Mouse (Mus musculus): ENCODE data around the gene Celf6. TPM values are rescaled to one million over a fixed set of nuclear protein-coding genes. Genes with fewer than 3 reads are reported as not detected.

Gene Celf6
- polyA plus RNA-seq, 2 experiments = 0.02 TPM; not detected in 1

DNA sequence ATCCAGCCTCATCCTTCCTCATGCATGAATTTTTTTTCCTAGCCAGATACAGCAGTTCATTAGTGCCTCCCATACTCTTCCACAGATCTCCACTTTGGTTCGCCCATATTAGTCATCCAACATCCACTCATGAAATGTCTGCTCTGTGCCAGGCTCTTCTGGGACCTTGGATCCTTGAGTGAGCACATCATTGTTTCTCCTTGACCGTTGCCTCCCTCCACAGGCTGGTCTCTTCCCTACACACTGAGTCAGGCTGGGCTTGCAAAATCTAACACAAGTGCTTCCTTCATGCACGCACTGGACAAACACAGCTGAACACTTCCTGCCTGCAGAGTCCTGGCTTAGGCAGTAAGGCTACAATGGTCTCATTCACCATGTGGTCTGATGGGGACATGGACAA lies 40.1 kb upstream of the Celf6 start:
- Histone ChIP-seq H3K4me2 (ENCODE audit: low read depth) (no peak overlapping the region), H3K4me1 (replicated peaks; ENCODE audit: control insufficient read depth in 2 of 2, insufficient read depth in 2 of 2, low read length in 1 of 2) (peaks cover 0 to 7% of the 10 kb centered on the region in 2 experiments; a peak in 2 of 4 replicates), H3K36me3 (replicated peaks; ENCODE audit: control insufficient read depth, insufficient read depth, low read depth) (no peaks in the 10 kb centered on the region), H3K27ac (no peak overlapping the region), H3K9ac (replicated peaks) (no peak overlapping the region), H3K27me3 (ENCODE audit: control insufficient read depth, insufficient read depth, low read length) (no peaks in the 10 kb centered on the region), H3K4me3 (ENCODE audit: insufficient read depth in 1 of 2, low read depth in 2 of 2, low read length in 2 of 2) (no peak overlapping the region), H3K9me3 (ENCODE audit: control insufficient read depth, low read length) (no peaks in the 10 kb centered on the region)
- WGBS (ENCODE audit: insufficient replicate concordance) = 44% methylated on average over 3 of the region's 3 CpGs
- ATAC-seq (ENCODE audit: insufficient read depth) = no peak
- no peak for DNase-seq (ENCODE audit: low read depth in 3 of 3, low spot score in 3 of 3)
- TF ChIP-seq CTCF (IDR thresholded peaks at IDR 0.05; ENCODE audit: low read depth) = peak; percentile 28; the same call in 1 of the 2 replicates
- no peak for TF ChIP-seq EP300 (IDR thresholded peaks at IDR 0.05; ENCODE audit: low read depth)

DNA sequence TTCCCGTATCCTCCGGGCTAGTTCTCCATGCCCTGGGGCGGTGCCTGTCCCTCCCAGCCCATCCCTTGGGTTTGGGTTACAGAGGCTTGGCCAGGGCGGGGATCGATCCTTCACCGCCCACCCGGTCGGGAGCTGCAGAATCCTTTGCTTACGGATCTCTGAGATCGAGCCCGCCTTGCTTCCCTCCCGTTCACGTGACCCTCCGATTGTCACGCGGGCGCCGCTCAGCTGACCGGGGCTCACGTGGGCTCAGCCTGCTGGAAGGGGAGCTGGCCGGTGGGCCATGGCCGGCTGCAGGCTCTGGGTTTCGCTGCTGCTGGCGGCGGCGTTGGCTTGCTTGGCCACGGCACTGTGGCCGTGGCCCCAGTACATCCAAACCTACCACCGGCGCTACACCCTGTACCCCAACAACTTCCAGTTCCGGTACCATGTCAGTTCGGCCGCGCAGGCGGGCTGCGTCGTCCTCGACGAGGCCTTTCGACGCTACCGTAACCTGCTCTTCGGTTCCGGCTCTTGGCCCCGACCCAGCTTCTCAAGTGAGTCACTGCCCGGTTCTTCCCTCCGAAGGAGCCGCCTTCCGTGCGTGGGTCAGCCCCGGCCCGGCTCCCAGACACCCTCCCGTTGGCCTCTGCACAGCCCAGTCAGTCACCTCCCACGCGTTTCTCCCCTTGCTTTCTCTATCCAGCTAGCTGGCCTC lies 38.1 kb upstream of the Celf6 start, which contains the start of the genes Hexa and Tmem202:
TSS of gene Hexa (plus strand) at position 100 of the 697 bp plus-strand sequence.
TSS of gene Tmem202 (minus strand) at position 407 of the 697 bp plus-strand sequence.
- Histone ChIP-seq H3K27me3 (ENCODE audit: control insufficient read depth, insufficient read depth, low read length) (no peaks in the 10 kb centered on the region), H3K9ac (replicated peaks) (peak within 1 kb of the TSS; percentile 59), H3K4me3 (ENCODE audit: insufficient read depth in 1 of 2, low read depth in 2 of 2, low read length in 2 of 2) (peak within 1 kb of the TSS; percentile 50), H3K4me2 (ENCODE audit: low read depth) (peak within 1 kb of the TSS; percentile 84), H3K27ac (no peak within 1 kb of the TSS), H3K36me3 (replicated peaks; ENCODE audit: control insufficient read depth, insufficient read depth, low read depth) (no peaks in the 10 kb centered on the region), H3K4me1 (replicated peaks; ENCODE audit: control insufficient read depth in 2 of 2, insufficient read depth in 2 of 2, low read length in 1 of 2) (peaks cover 0 to 8% of the 10 kb centered on the region in 2 experiments; a peak in 2 of 4 replicates), H3K9me3 (ENCODE audit: control insufficient read depth, low read length) (no peaks in the 10 kb centered on the region)
- WGBS (ENCODE audit: insufficient replicate concordance) = under 1% methylated on average over 55 of the region's 55 CpGs
- DNase-seq (ENCODE audit: low read depth in 3 of 3, low spot score in 3 of 3) (peak; percentile 47 to 55 (median 50)), ATAC-seq (ENCODE audit: insufficient read depth) (peak; percentile 79)
- no peak for TF ChIP-seq EP300 (IDR thresholded peaks at IDR 0.05; ENCODE audit: low read depth)
- no peak for TF ChIP-seq CTCF (IDR thresholded peaks at IDR 0.05; ENCODE audit: low read depth)

DNA sequence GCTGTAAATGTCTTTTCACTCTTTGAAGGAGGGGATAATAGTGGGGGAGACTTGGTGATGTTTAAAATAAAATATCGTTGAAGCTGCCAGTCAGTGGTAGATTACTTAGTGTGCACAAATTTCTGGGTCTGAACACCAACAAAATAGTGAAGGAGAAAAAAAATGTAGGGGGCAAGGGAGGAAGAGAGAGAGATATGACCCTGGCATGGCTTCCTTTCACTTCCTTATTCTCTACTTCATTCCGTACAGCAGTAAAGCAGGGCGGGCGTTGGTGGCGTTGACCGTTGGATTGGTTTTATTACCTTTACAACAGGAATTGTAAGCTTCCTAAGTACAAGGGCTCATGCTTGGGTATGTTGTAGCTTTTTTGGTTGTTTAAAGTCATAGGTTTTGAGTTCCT lies 36.1 kb upstream of the Celf6 start:
- WGBS (ENCODE audit: insufficient replicate concordance) = 40% methylated on average over 6 of the region's 6 CpGs
- Histone ChIP-seq H3K9ac (replicated peaks) (no peak overlapping the region), H3K27ac (no peak overlapping the region), H3K9me3 (ENCODE audit: control insufficient read depth, low read length) (no peaks in the 10 kb centered on the region), H3K4me3 (ENCODE audit: insufficient read depth in 1 of 2, low read depth in 2 of 2, low read length in 2 of 2) (no peak overlapping the region), H3K36me3 (replicated peaks; ENCODE audit: control insufficient read depth, insufficient read depth, low read depth) (no peaks in the 10 kb centered on the region), H3K4me1 (replicated peaks; ENCODE audit: control insufficient read depth in 2 of 2, insufficient read depth in 2 of 2, low read length in 1 of 2) (peaks cover 0 to 8% of the 10 kb centered on the region in 2 experiments; a peak in 2 of 4 replicates), H3K27me3 (ENCODE audit: control insufficient read depth, insufficient read depth, low read length) (no peaks in the 10 kb centered on the region), H3K4me2 (ENCODE audit: low read depth) (no peak overlapping the region; the same call in 1 of the 2 replicates)
- DNase-seq (ENCODE audit: low read depth in 3 of 3, low spot score in 3 of 3) (no peak), ATAC-seq (ENCODE audit: insufficient read depth) (no peak)
- TF ChIP-seq CTCF (IDR thresholded peaks at IDR 0.05; ENCODE audit: low read depth) (no peak), EP300 (IDR thresholded peaks at IDR 0.05; ENCODE audit: low read depth) (no peak)

DNA sequence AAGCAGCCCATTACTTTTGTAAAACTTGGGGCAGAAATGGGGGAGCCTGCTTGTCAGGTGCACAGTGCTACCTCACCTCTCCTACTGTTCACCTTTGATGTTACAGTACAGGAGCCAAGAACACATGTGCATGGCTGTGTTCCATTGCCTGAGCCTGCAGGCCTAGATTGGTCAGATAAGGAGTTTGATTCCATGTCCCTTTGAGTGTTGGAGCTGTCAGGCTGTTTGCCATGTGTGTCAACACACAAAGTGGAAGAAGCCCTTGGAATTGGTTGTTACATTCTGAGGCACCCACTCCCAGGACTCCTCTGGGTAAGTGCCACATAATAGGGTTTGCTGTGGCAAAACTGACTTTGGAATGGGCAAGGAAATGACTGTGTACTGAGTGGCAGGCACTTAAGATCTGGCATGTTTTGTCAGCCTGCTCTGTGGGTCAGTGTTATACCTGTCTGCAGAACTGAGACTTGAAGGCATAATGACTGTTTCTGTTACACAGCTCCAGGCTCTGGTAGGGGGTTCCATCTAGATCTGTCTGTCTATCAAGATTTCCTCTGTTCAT lies 34.9 kb upstream of the Celf6 start:
- Histone ChIP-seq H3K4me2 (ENCODE audit: low read depth) (0 out of 2 replicates have a peak overlapping the region, but pooled peaks have one; percentile 1), H3K4me1 (replicated peaks; ENCODE audit: control insufficient read depth in 2 of 2, insufficient read depth in 2 of 2, low read length in 1 of 2) (peaks cover 0 to 7% of the 10 kb centered on the region in 2 experiments; a peak in 1 of 4 replicates), H3K27me3 (ENCODE audit: control insufficient read depth, insufficient read depth, low read length) (no peaks in the 10 kb centered on the region), H3K9me3 (ENCODE audit: control insufficient read depth, low read length) (no peaks in the 10 kb centered on the region), H3K36me3 (replicated peaks; ENCODE audit: control insufficient read depth, insufficient read depth, low read depth) (no peaks in the 10 kb centered on the region), H3K9ac (replicated peaks) (no peak overlapping the region), H3K27ac (no peak overlapping the region), H3K4me3 (ENCODE audit: insufficient read depth in 1 of 2, low read depth in 2 of 2, low read length in 2 of 2) (no peak overlapping the region)
- DNase-seq (ENCODE audit: low read depth in 3 of 3, low spot score in 3 of 3) (no peak), ATAC-seq (ENCODE audit: insufficient read depth) (no peak)
- no peak for TF ChIP-seq CTCF (IDR thresholded peaks at IDR 0.05; ENCODE audit: low read depth)
- TF ChIP-seq EP300 (IDR thresholded peaks at IDR 0.05; ENCODE audit: low read depth) = no peak

DNA sequence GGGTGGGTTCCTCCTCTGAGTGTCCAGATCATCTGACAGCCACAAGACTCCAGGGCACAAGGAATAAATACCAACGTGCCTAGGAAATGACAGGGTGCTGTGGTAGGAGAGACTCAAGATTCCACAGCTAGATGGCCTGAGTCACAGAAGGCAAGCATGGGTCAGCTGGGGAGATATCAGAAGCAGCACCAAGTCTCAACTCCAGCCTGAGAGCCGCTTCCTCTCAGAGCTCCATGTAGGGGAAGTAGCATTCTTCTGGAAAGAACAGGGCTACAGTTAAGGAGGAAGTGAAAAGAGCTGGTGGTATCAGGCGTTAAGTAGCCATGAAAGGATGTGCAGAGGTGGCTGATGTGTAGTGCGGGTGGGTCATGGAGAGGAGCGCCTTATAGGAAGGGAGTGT lies 33.0 kb upstream of the Celf6 start:
- H3K27ac ChIP-seq = no peak overlapping the region
- WGBS (ENCODE audit: insufficient replicate concordance) = 18% methylated on average over 5 of the region's 5 CpGs
- no peak for ATAC-seq (ENCODE audit: insufficient read depth)

More for the DNA sequence above, 33.0 kb upstream of the Celf6 start:
- no peak for TF ChIP-seq CTCF (IDR thresholded peaks at IDR 0.05; ENCODE audit: low read depth)
- no peak for TF ChIP-seq EP300 (IDR thresholded peaks at IDR 0.05; ENCODE audit: low read depth)
- no peaks in the 10 kb centered on the region for H3K36me3 ChIP-seq (replicated peaks; ENCODE audit: control insufficient read depth, insufficient read depth, low read depth)
- no peaks in the 10 kb centered on the region for H3K27me3 ChIP-seq (ENCODE audit: control insufficient read depth, insufficient read depth, low read length)
- no peak overlapping the region for H3K4me2 ChIP-seq (ENCODE audit: low read depth)
- DNase-seq (ENCODE audit: low read depth in 3 of 3, low spot score in 3 of 3) = peak in 1 of 3 experiments; percentile 38
- H3K9me3 ChIP-seq (ENCODE audit: control insufficient read depth, low read length) = no peaks in the 10 kb centered on the region
- no peak overlapping the region for H3K4me3 ChIP-seq (ENCODE audit: insufficient read depth in 1 of 2, low read depth in 2 of 2, low read length in 2 of 2)
- peaks cover 0 to 6% of the 10 kb centered on the region in 2 experiments; a peak in 1 of 4 replicates for H3K4me1 ChIP-seq (replicated peaks; ENCODE audit: control insufficient read depth in 2 of 2, insufficient read depth in 2 of 2, low read length in 1 of 2)
- H3K9ac ChIP-seq (replicated peaks) = no peak overlapping the region

Data from liver, embryonic 14.5 days (tissue).